In the genomic region with DNA sequence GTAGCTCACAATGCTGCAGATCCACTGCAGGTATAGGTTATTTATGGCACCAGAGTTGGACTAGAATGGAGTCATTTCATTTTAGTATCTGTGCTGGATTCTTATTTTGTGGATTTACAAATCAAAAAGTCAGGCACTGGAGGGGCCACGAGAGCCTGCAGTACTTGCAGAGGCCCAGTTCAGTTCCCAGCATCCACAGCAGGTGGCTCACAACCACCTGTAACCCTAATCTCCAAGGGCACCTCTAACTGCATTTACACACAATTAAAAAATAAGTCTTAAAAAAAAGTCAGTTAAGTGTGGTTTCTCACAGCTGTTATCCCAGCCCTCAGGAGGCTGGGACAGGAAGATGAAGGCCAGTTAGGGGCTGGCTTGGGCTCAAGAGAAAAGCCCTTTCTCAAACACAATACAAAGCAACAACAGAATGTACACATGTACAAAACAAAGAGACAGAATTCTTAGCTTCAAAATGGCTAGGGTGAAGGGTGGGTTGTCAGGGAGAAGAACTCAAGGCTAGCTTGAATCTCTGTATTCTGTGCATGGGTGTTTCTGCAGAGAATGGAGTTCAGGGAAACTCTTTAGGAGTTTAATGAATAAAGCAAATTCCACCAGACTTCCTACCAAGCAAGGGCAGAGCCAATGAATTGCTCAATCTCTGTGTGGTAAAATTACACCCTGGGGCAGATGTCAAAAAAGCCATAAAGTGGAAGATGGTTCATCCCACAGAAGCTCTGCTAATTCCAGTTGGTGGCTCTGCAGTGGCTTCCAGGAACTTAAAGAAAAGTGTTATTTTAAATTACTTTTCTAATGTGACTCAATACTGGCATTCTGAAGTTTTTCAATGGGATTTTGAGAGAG, we compare ENCODE assay signal across 20 mouse cellular contexts. TPM values are rescaled to one million over a fixed set of nuclear protein-coding genes. Genes with fewer than 3 reads are reported as not detected.
DNase-seq lines count a peak whose midpoint lies in the region; ATAC-seq and TF ChIP-seq lines count a peak whose summit lies in the region.
"Had no signal": no experiment of that assay in that cellular context is flagged by ENCODE, and none has a peak within 500 bp of the region (broad histone marks: within the 10 kb centered on the region; RNA-seq: fewer than 3 reads in every experiment).

No protein-coding gene starts in this region.

- CTCF ChIA-PET in Patski (lab: Charles Lee), result interaction anchor here (1.8 kb wide), 1 partner anchor 343 kb away, joined by 4 read pairs; no protein-coding TSS in a partner anchor

- H3K27me3 ChIP-seq in Patski, result no peaks in the 10 kb centered on the region
- no peaks in the 10 kb centered on the region for H3K27me3 ChIP-seq in hindbrain, postnatal 0 days (ENCODE audit: insufficient read depth, low read length)
- H3K27me3 ChIP-seq: embryonic facial prominence, embryonic 12.5 days; neural tube, embryonic 13.5 days had no signal

- in situ Hi-C loops in Patski (cut with MboI; ENCODE audit: low pct_unique_long_range_greater_than_20kb), result no loop called here

- H3K9ac ChIP-seq in hindbrain, postnatal 0 days (replicated peaks; ENCODE audit: low read length), result no peak overlapping the region
- H3K9ac ChIP-seq: embryonic facial prominence, embryonic 12.5 days; neural tube, embryonic 13.5 days had no signal

- H3K36me3 ChIP-seq in hindbrain, postnatal 0 days (ENCODE audit: insufficient read depth, low read length), result no peaks in the 10 kb centered on the region
- H3K36me3 ChIP-seq: embryonic facial prominence, embryonic 12.5 days; neural tube, embryonic 13.5 days had no signal

- peak; percentile 90 for ATAC-seq in Patski
- ATAC-seq in granulocyte monocyte progenitor cell, adult 5-6 weeks (replicated peaks; ENCODE audit: poor library complexity, severe bottlenecking), result peak; percentile 87
- no peak for ATAC-seq in hindbrain, postnatal 0 days
- ATAC-seq: activated CD4-positive, CD25-positive, alpha-beta regulatory T cell, adult 4 months; midbrain, embryonic 16.5 days had no signal

- no peaks in the 10 kb centered on the region for H3K9me3 ChIP-seq in hindbrain, postnatal 0 days (ENCODE audit: low read length)
- H3K9me3 ChIP-seq: embryonic facial prominence, embryonic 12.5 days; neural tube, embryonic 13.5 days had no signal

- peak; percentile 10 for DNase-seq in heart, adult 8-10 months (ENCODE audit: low spot score)
- DNase-seq in heart, postnatal 25 days (ENCODE audit: low spot score), result no peak
- peak; percentile 55 for DNase-seq in Patski (ENCODE audit: low read depth, low spot score)
- peak; percentile 47 for DNase-seq in thymus, postnatal 14 days
- DNase-seq in kidney, adult 11 months, result no peak
- no peak for DNase-seq in hindbrain, postnatal 0 days (ENCODE audit: low spot score)
- no peak for DNase-seq in frontal cortex, postnatal 36 days (ENCODE audit: low spot score in 2 of 2)
- DNase-seq: cerebellum, adult 9-11 months; heart, adult 11 months; heart, postnatal 14 days; lung, adult 18-20 months had no signal

- no peak for TF ChIP-seq CTCF in Patski (IDR thresholded peaks at IDR 0.05)
- TF ChIP-seq CTCF in hindbrain, postnatal 0 days (IDR thresholded peaks at IDR 0.05; ENCODE audit: low read depth), result no peak

- no peaks in the 10 kb centered on the region for H3K4me1 ChIP-seq in hindbrain, postnatal 0 days (ENCODE audit: insufficient read depth, low read length)
- H3K4me1 ChIP-seq: embryonic facial prominence, embryonic 12.5 days; neural tube, embryonic 13.5 days had no signal

- POLR2A ChIA-PET in Patski (lab: Charles Lee), result no interaction called here

- 71% methylated on average over 1 of the region's 1 CpGs for WGBS in hindbrain, postnatal 0 days

- H3K27ac ChIP-seq in hindbrain, postnatal 0 days, result no peak overlapping the region
- H3K27ac ChIP-seq: embryonic facial prominence, embryonic 12.5 days; left cerebral cortex, adult 2 months; macrophage; neural tube, embryonic 13.5 days had no signal

- H3K4me3 ChIP-seq in hindbrain, postnatal 0 days (ENCODE audit: low read length), result no peak overlapping the region
- H3K4me3 ChIP-seq: embryonic facial prominence, embryonic 12.5 days; left cerebral cortex, adult 2 months; neural tube, embryonic 13.5 days had no signal

- no peak overlapping the region for H3K4me2 ChIP-seq in hindbrain, postnatal 0 days (ENCODE audit: low read depth, low read length)
- H3K4me2 ChIP-seq: embryonic facial prominence, embryonic 12.5 days; neural tube, embryonic 13.5 days had no signal

- intact Hi-C loops in heart, postnatal 25 days (cut with DNase I), result loop anchor here (5.0 kb wide), 1 partner anchor 189 kb away; no protein-coding TSS in a partner anchor

RNA-seq across cellular contexts. Expression of gene Mmp13, which starts 19.3 kb away (rescaled TPM):
- total RNA-seq in heart, adult 8-10 months (2022), result under 1 TPM; 0.09 to 0.47 (median 0.32) TPM
- under 1 TPM; 0.26 to 0.50 TPM for total RNA-seq in heart, postnatal 25 days (2021)
- polyA plus RNA-seq in Patski (2021), result 0.56 TPM
- not detected in 2 replicates for total RNA-seq in granulocyte monocyte progenitor cell, adult 5-6 weeks (2014; fragmentation: Nextera tagmentation)
- total RNA-seq in granulocyte monocyte progenitor cell, adult 5-6 weeks (2017), result not detected in 2 replicates
- 0.07 and 0.10 TPM in 2 replicates for total RNA-seq in hindbrain, postnatal 0 days (2014; rRNA removed)
- 0.14 TPM in 1 of 2 replicates, not detected in the other for polyA plus RNA-seq in hindbrain, postnatal 0 days (2015; fragmentation: Nextera tagmentation; extraction: Ambion mirVana)
- total RNA-seq: layer of hippocampus, adult 18-20 months; left cerebral cortex, adult 2 months; MEL had no signal
- polyA plus RNA-seq: activated CD4-positive, CD25-positive, alpha-beta regulatory T cell, adult 4 months; embryonic facial prominence, embryonic 12.5 days; neural tube, embryonic 13.5 days had no signal

Comparison
In these comparisons a context has a peak if more than half of its experiments do, and no peak if none do; other contexts are left out.
1. DNase-seq: peak in heart, adult 8-10 months (single experiment), Patski (single experiment) and thymus, postnatal 14 days (single experiment); none in heart, postnatal 25 days (single experiment), kidney, adult 11 months (single experiment), hindbrain, postnatal 0 days (single experiment) and frontal cortex, postnatal 36 days (0 of 2).